Mouse (Mus musculus) lung, postnatal 0 days (tissue): ENCODE measurements around the gene Art4. TPM values are rescaled to one million over a fixed set of nuclear protein-coding genes. Genes with fewer than 3 reads are reported as not detected.

Experiments used
- ATAC-seq: fragments of 200-750 bp; cut with Nextera tagmentation; 2 replicates; pipeline ENCODE4 v1.8.0; 2017; ENCODE audit warnings: moderate library complexity
- DNase-seq: peaks from one replicate; pipeline ENCODE4 v3.0.0-alpha.2; 2016; ENCODE audit warnings: low spot score
- H3K27ac ChIP-seq: fragments of 300-500 bp; sonication (generic); 2 replicates; pipeline ENCODE4 v1.5.1; 2014; ENCODE audit warnings: antibody characterized with exemption, mild to moderate bottlenecking, low read length, mixed read lengths
- H3K27me3 ChIP-seq: fragments of 300-500 bp; sonication (generic); replicated peaks from 2 replicates; pipeline ENCODE4 v1.6.1; 2014; ENCODE audit warnings: low read length, mixed read lengths; ENCODE audit not compliant: insufficient read depth
- H3K36me3 ChIP-seq: fragments of 300-500 bp; sonication (generic); 2 replicates; pipeline ENCODE4 v1.6.1; 2014; ENCODE audit warnings: low read length, mixed read lengths; ENCODE audit not compliant: insufficient read depth
- H3K4me1 ChIP-seq: fragments of 300-500 bp; sonication (generic); 2 replicates; pipeline ENCODE4 v1.6.1; 2014; ENCODE audit warnings: antibody characterized with exemption, low read depth, low read length, mixed read lengths; ENCODE audit not compliant: insufficient read depth
- H3K4me2 ChIP-seq: fragments of 300-500 bp; sonication (generic); replicated peaks from 2 replicates; pipeline ENCODE4 v1.6.1; 2014; ENCODE audit warnings: low read depth, mild to moderate bottlenecking, low read length, moderate library complexity, mixed read lengths
- H3K4me3 ChIP-seq: fragments of 300-500 bp; sonication (generic); 2 replicates; pipeline ENCODE4 v1.5.1; 2014; ENCODE audit warnings: low read depth, low read length
- H3K9ac ChIP-seq: fragments of 300-500 bp; sonication (generic); replicated peaks from 2 replicates; pipeline ENCODE4 v1.6.1; 2014; ENCODE audit warnings: low read depth, mild to moderate bottlenecking
- H3K9me3 ChIP-seq: fragments of 300-500 bp; sonication (generic); 2 replicates; pipeline ENCODE4 v1.6.1; 2016; ENCODE audit warnings: low read length, mixed read lengths
- CTCF ChIP-seq: IDR thresholded peaks from 2 replicates; pipeline ENCODE4 v1.5.1; 2016; ENCODE audit warnings: antibody characterized with exemption, mild to moderate bottlenecking
- EP300 ChIP-seq: IDR thresholded peaks from 2 replicates; pipeline ENCODE4 v1.6.1; 2016; ENCODE audit warnings: antibody characterized with exemption, mild to moderate bottlenecking, control low read depth
- WGBS: fragments of 180-500 bp; shearing (Covaris S2); extraction: QIAGEN DNeasy Blood & Tissue Kit; methylation state at CpG from one replicate; pipeline ENCODE4 v1.1.7; 2014; 5-methylcytosine and 5-hydroxymethylcytosine counted together
- polyA plus RNA-seq: library from polyadenylated mRNA; unstranded; fragments of >200 nt; fragmentation: Nextera tagmentation; extraction: Ambion mirVana; gene quantifications from 2 replicates; pipeline ENCODE4 v1.2.1, GENCODE M21; 2015

Art4 gene
- polyA plus RNA-seq, 1 experiment from 2014 or later = 7.9 TPM

DNA sequence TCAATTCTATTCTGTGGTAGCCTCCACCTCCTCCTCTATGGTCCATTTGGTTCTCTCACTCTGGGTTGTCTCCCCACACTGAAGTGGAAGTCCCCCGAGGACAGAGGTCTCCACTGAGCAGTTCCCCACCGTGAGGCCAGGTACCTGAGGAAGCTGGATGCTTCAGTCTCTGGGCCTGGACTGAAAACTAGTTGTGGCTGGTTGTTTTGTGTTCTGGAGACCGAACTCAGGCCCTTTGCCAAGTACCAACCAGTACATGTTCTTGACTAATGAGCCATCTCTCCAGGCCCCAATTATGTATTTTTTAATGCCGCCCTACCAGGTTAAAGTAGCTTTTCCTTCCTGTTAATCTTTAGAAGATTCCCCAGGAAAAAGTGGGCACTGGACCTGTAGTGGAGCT lies 5.2 kb downstream of the Art4 start:
- TF ChIP-seq CTCF (no peak), EP300 (no peak)
- whole genome bisulfite sequencing = 74% methylated on average over 4 of the region's 4 CpGs
- no peak for DNase-seq

DNA sequence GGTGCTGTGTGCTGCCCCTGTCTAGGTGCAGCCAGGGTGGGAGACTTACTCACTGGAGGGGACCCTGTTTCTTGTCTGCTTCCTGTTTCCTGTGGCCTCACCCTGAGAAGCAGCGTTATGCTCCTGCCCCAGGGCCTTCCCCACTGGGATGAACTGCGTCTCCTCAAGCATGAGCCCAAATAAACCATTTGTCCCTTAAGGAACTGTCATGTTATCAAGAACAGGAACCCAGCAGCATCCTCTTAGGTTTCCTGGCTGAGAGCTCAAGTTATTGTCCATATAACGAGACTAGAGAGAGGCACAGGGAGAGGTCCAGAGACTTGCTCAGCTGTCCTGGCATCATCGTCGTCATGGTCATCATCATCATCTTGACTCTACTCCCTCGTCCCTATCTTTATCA lies 7.3 kb downstream of the Art4 start:
- Histone ChIP-seq H3K4me1 (no peaks in the 10 kb centered on the region), H3K9ac (no peak overlapping the region), H3K9me3 (no peaks in the 10 kb centered on the region), H3K4me2 (no peak overlapping the region), H3K36me3 (no peaks in the 10 kb centered on the region), H3K4me3 (no peak overlapping the region), H3K27ac (no peak overlapping the region), H3K27me3 (no peaks in the 10 kb centered on the region)
- DNase-seq (no peak), ATAC-seq (no peak)
- TF ChIP-seq CTCF (no peak), EP300 (no peak)
- 67% methylated on average over 6 of the region's 6 CpGs for WGBS

More for the DNA sequence above, 5.2 kb downstream of the Art4 start:
- ATAC-seq = no peak
- Histone ChIP-seq H3K36me3 (no peaks in the 10 kb centered on the region), H3K4me1 (peaks cover 12% of the 10 kb centered on the region; the same call in 1 of the 2 replicates), H3K27ac (peak overlapping the region; percentile 43), H3K4me3 (no peak overlapping the region), H3K27me3 (no peaks in the 10 kb centered on the region), H3K4me2 (no peak overlapping the region), H3K9ac (no peak overlapping the region), H3K9me3 (no peaks in the 10 kb centered on the region)

DNA sequence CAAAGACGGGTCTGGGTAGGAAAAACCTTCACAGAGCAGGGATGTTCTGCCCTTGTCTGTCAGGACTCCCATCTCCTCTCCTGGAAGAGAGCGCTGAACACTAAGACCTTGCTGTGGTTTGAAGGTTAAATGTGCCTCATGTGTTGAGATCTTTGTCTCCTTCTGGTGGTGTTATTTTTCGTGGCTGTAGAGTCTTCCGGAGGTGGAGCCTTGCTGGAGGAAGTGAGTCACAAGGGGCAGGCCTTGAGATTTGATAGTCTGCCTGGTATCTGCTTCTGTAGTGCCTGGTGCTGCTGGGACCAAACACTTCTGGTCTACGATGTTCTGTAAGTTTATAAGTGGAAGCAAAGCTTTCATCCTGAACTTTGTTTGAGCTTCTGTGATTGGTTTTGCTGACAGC lies 8.6 kb downstream of the Art4 start:
- H3K4me1 ChIP-seq = no peaks in the 10 kb centered on the region
- no peak for DNase-seq
- WGBS = 81% methylated on average over 5 of the region's 5 CpGs
- H3K27ac ChIP-seq = no peak overlapping the region
- no peak overlapping the region for H3K9ac ChIP-seq
- H3K9me3 ChIP-seq = no peaks in the 10 kb centered on the region
- ATAC-seq = no peak
- H3K4me2 ChIP-seq = no peak overlapping the region
- H3K27me3 ChIP-seq = no peaks in the 10 kb centered on the region
- TF ChIP-seq EP300 (no peak), CTCF (no peak)
- no peaks in the 10 kb centered on the region for H3K36me3 ChIP-seq
- no peak overlapping the region for H3K4me3 ChIP-seq

DNA sequence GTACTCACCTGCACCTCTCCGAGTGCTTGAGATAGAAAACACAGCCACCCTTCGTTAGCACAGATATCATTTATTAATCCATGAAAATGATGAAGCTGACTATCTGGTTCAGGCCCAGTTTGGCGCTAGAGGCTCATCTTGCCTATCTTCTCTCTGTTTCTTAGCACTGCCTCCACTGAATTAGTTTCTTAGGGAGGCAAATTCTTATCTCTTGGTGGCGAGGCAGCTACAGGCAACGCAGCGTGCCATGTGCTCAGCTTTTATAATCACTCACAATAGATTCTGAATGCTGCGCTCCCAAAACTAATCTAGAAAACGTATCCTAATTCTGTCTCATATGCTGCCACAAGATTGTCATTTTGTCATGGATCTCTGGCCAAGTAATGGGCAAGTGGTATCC lies 9.1 kb downstream of the Art4 start:
- Histone ChIP-seq H3K36me3 (no peaks in the 10 kb centered on the region), H3K4me2 (no peak overlapping the region), H3K4me3 (no peak overlapping the region), H3K27ac (no peak overlapping the region), H3K9ac (no peak overlapping the region), H3K4me1 (no peaks in the 10 kb centered on the region), H3K27me3 (no peaks in the 10 kb centered on the region), H3K9me3 (no peaks in the 10 kb centered on the region)
- ATAC-seq (no peak), DNase-seq (no peak)
- TF ChIP-seq EP300 (no peak), CTCF (no peak)
- WGBS = 83% methylated on average over 8 of the region's 8 CpGs

DNA sequence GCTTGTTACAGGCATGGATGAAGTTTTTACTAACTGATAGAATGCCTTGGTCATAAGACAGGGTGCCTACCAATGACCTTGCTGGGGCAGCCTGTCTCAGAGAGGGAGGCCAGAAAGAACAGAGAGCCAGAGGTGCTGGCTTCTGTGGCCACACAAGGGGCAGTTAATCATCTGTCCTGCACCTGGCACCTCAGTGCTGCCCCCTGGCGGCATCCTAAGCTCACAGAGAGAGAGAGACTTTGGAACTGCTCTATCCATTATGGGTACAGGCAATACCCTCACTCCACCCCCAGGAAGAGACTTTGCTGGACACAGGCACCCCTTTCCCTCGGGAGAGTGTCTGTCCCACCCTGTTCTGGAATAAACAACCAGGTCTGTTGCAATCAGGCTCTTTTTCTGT lies 9.7 kb downstream of the Art4 start:
- H3K27ac ChIP-seq = no peak overlapping the region
- 14% methylated on average over 2 of the region's 2 CpGs for WGBS

DNA sequence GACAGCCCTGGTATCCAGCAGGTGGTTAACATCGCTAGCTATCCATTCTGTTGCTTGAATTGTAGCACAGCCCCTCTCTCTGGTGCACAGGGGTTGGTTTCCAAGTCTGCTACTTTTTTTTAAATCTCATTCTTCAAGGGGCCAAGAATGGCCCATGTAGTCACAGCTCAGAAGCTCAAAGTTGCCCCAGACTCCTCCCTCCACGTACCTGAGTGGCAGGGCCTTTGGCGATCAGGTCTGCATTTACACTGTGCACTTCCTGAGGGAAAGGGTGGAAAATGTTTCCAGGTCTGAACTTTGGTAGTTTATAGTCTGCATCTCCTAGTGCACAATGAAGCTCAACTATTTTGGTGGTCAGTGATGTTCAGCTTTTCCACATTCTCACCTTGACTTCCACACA lies 10.3 kb downstream of the Art4 start:
- Histone ChIP-seq H3K9me3 (no peaks in the 10 kb centered on the region), H3K9ac (no peak overlapping the region), H3K4me3 (no peak overlapping the region), H3K27ac (no peak overlapping the region), H3K4me1 (no peaks in the 10 kb centered on the region), H3K4me2 (no peak overlapping the region), H3K36me3 (no peaks in the 10 kb centered on the region), H3K27me3 (no peaks in the 10 kb centered on the region)
- no peak for DNase-seq
- no peak for ATAC-seq
- 88% methylated on average over 3 of the region's 3 CpGs for WGBS
- TF ChIP-seq CTCF (no peak), EP300 (no peak)

More for the DNA sequence above, 9.7 kb downstream of the Art4 start:
- Histone ChIP-seq H3K4me1 (no peaks in the 10 kb centered on the region), H3K27me3 (no peaks in the 10 kb centered on the region), H3K9ac (no peak overlapping the region), H3K4me3 (no peak overlapping the region), H3K4me2 (no peak overlapping the region), H3K9me3 (no peaks in the 10 kb centered on the region), H3K36me3 (no peaks in the 10 kb centered on the region)
- peak; percentile 64 for DNase-seq
- ATAC-seq = peak; percentile 48
- TF ChIP-seq EP300 = no peak
- peak; percentile 79 for TF ChIP-seq CTCF
